Mouse (Mus musculus) myocyte (in vitro differentiated cells): ENCODE measurements around the gene Myl6b.

Source experiments
- CEBPB ChIP-seq: IDR thresholded peaks from 2 replicates; pipeline ENCODE4 v1.6.1; 2011; ENCODE audit warnings: mild to moderate bottlenecking, moderate library complexity; ENCODE audit not compliant: poor library complexity, insufficient read depth, severe bottlenecking
- E2F4 ChIP-seq: IDR thresholded peaks from one replicate; pipeline ENCODE4 v1.6.1; 2011; ENCODE audit warnings: mild to moderate bottlenecking, control low read depth, moderate library complexity; ENCODE audit not compliant: insufficient read depth
- MAX ChIP-seq: IDR thresholded peaks from one replicate; pipeline ENCODE4 v1.6.1; 2011; ENCODE audit warnings: low read depth, mild to moderate bottlenecking, control low read depth
- MYOD1 ChIP-seq, 3 experiments: IDR thresholded peaks; one replicate each; pipeline ENCODE4 v1.6.1; 2011; ENCODE audit warnings: control low read depth in 2 of 3, low read depth in 2 of 3, mild to moderate bottlenecking in 2 of 3, moderate library complexity in 1 of 3; ENCODE audit not compliant: insufficient read length in 2 of 3, control insufficient read depth in 1 of 3
- MYOG ChIP-seq, 3 experiments: IDR thresholded peaks; one replicate each; pipeline ENCODE4 v1.6.1; 2011; ENCODE audit warnings: control low read depth in 2 of 3, low read depth in 2 of 3, mild to moderate bottlenecking in 2 of 3; ENCODE audit not compliant: insufficient read length in 2 of 3, control insufficient read depth in 1 of 3, insufficient read depth in 1 of 3
- POLR2A ChIP-seq: IDR thresholded peaks from one replicate; pipeline ENCODE4 v1.6.1; 2011; ENCODE audit warnings: low read depth, mild to moderate bottlenecking, control low read depth, moderate library complexity; ENCODE audit not compliant: insufficient read length
- POLR2AphosphoS2 ChIP-seq: IDR thresholded peaks from one replicate; pipeline ENCODE4 v1.6.1; 2011; ENCODE audit warnings: low read depth, control low read depth; ENCODE audit not compliant: insufficient read length
- REST ChIP-seq: IDR thresholded peaks from one replicate; pipeline ENCODE4 v1.6.1; 2011; ENCODE audit warnings: mild to moderate bottlenecking, control low read depth, moderate library complexity; ENCODE audit not compliant: insufficient read depth, insufficient read length
- SRF ChIP-seq: IDR thresholded peaks from one replicate; pipeline ENCODE4 v1.6.1; 2011; ENCODE audit warnings: low read depth; ENCODE audit not compliant: control insufficient read depth, insufficient read length
- TCF12 ChIP-seq: IDR thresholded peaks from one replicate; pipeline ENCODE4 v1.6.1; 2011; ENCODE audit warnings: mild to moderate bottlenecking, control low read depth; ENCODE audit not compliant: poor library complexity, insufficient read depth, severe bottlenecking
- TCF3 ChIP-seq: IDR thresholded peaks from one replicate; pipeline ENCODE4 v1.6.1; 2011; ENCODE audit warnings: low read depth, control low read depth; ENCODE audit not compliant: insufficient read length
- USF1 ChIP-seq: IDR thresholded peaks from one replicate; pipeline ENCODE4 v1.6.1; 2011; ENCODE audit warnings: low read depth, mild to moderate bottlenecking, control low read depth, moderate library complexity

GRCm38 (mm10) chr10:128496509-128497077 is 1.9 kb downstream of the Myl6b start:
- TF ChIP-seq POLR2A (peak; percentile 12), USF1 (no peak), CEBPB (no peak), MYOD1 (IDR thresholded peaks at IDR 0.05; ENCODE audit: control insufficient read depth in 1 of 3, insufficient read length in 2 of 3, low read depth in 2 of 3) (peak; percentile 90 to 95 (median 91)), REST (no peak), POLR2AphosphoS2 (no peak), MAX (no peak), TCF3 (peak; percentile 12), MYOG (IDR thresholded peaks at IDR 0.05; ENCODE audit: control insufficient read depth in 1 of 3, insufficient read depth in 1 of 3, insufficient read length in 2 of 3, low read depth in 2 of 3) (peak in 2 of 3 experiments; percentile 37 to 81), E2F4 (no peak), TCF12 (peak; percentile 70), SRF (no peak)
